Mouse (Mus musculus): ENCODE measurements around the gene Tm7sf2. TPM values are rescaled to one million over a fixed set of nuclear protein-coding genes. Genes with fewer than 3 reads are reported as not detected.

Gene Tm7sf2
- polyA plus RNA-seq, 1 experiment: 59.5 TPM

GRCm38 (mm10) chr19:6058966-6059365 lies 9.2 kb downstream of the Tm7sf2 start:
- peak overlapping the region; percentile 100 for H3K4me3 ChIP-seq (replicated peaks)
- H3K36me3 ChIP-seq (replicated peaks; ENCODE audit: low read length): peaks cover 38% of the 10 kb centered on the region
- TF ChIP-seq GATA1 (IDR thresholded peaks at IDR 0.05; ENCODE audit: borderline replicate concordance, low read length) (no peak), FLI1 (IDR thresholded peaks at IDR 0.05; ENCODE audit: low read length) (no peak)
- no peaks in the 10 kb centered on the region for H3K9me3 ChIP-seq
- H3K27me3 ChIP-seq (replicated peaks): no peaks in the 10 kb centered on the region
- H3K4me1 ChIP-seq: peaks cover 69% of the 10 kb centered on the region

- peak overlapping the region; percentile 100 for H3K4me3 ChIP-seq (replicated peaks)
- TF ChIP-seq FLI1 (IDR thresholded peaks at IDR 0.05; ENCODE audit: low read length): no peak
- no peak for TF ChIP-seq GATA1 (IDR thresholded peaks at IDR 0.05; ENCODE audit: borderline replicate concordance, low read length)
- H3K36me3 ChIP-seq (replicated peaks; ENCODE audit: low read length): peaks cover 38% of the 10 kb centered on the region
- H3K9me3 ChIP-seq: no peaks in the 10 kb centered on the region
- peaks cover 69% of the 10 kb centered on the region for H3K4me1 ChIP-seq
- H3K27me3 ChIP-seq (replicated peaks): no peaks in the 10 kb centered on the region
Observed at GRCm38 (mm10) chr19:6058513-6058912, 9.7 kb downstream of the Tm7sf2 start.

GRCm38 (mm10) chr19:6057313-6058096 lies 10.7 kb downstream of the Tm7sf2 start, which contains the start of the genes Mrpl49 and Fau:
TSS of gene Mrpl49 (minus strand) at chr19:6057785.
TSS of gene Fau (plus strand) at chr19:6057844.
- TF ChIP-seq GATA1 (IDR thresholded peaks at IDR 0.05; ENCODE audit: borderline replicate concordance, low read length): no peak
- TF ChIP-seq FLI1 (IDR thresholded peaks at IDR 0.05; ENCODE audit: low read length): no peak
- Histone ChIP-seq H3K4me1 (peaks cover 69% of the 10 kb centered on the region), H3K36me3 (replicated peaks; ENCODE audit: low read length) (peaks cover 46% of the 10 kb centered on the region)

GRCm38 (mm10) chr19:6056696-6057095 lies 11.5 kb downstream of the Tm7sf2 start:
- no peaks in the 10 kb centered on the region for H3K27me3 ChIP-seq (replicated peaks)
- peaks cover 54% of the 10 kb centered on the region for H3K36me3 ChIP-seq (replicated peaks; ENCODE audit: low read length)
- H3K4me1 ChIP-seq: peaks cover 67% of the 10 kb centered on the region
- H3K9me3 ChIP-seq: no peaks in the 10 kb centered on the region
- peak overlapping the region; percentile 100 for H3K4me3 ChIP-seq (replicated peaks)
- no peak for TF ChIP-seq GATA1 (IDR thresholded peaks at IDR 0.05; ENCODE audit: borderline replicate concordance, low read length)
- no peak for TF ChIP-seq FLI1 (IDR thresholded peaks at IDR 0.05; ENCODE audit: low read length)

More at GRCm38 (mm10) chr19:6057313-6058096, 10.7 kb downstream of the Tm7sf2 start, which contains the start of the genes Mrpl49 and Fau:
- Histone ChIP-seq H3K27me3 (replicated peaks) (no peaks in the 10 kb centered on the region), H3K4me3 (replicated peaks) (peak within 1 kb of the TSS; percentile 100), H3K9me3 (no peaks in the 10 kb centered on the region)

GRCm38 (mm10) chr19:6054296-6054695 lies 13.9 kb downstream of the Tm7sf2 start:
- peaks cover 77% of the 10 kb centered on the region for H3K36me3 ChIP-seq (replicated peaks; ENCODE audit: low read length)
- H3K9me3 ChIP-seq: no peaks in the 10 kb centered on the region
- H3K27me3 ChIP-seq (replicated peaks): no peaks in the 10 kb centered on the region
- H3K4me1 ChIP-seq: peaks cover 83% of the 10 kb centered on the region
- TF ChIP-seq GATA1 (IDR thresholded peaks at IDR 0.05; ENCODE audit: borderline replicate concordance, low read length) (no peak), FLI1 (IDR thresholded peaks at IDR 0.05; ENCODE audit: low read length) (no peak)
- H3K4me3 ChIP-seq (replicated peaks): no peak overlapping the region

- Histone ChIP-seq H3K9me3 (no peaks in the 10 kb centered on the region), H3K4me1 (peaks cover 92% of the 10 kb centered on the region), H3K27me3 (replicated peaks) (no peaks in the 10 kb centered on the region), H3K4me3 (replicated peaks) (no peak overlapping the region), H3K36me3 (replicated peaks; ENCODE audit: low read length) (peaks cover 84% of the 10 kb centered on the region)
- no peak for TF ChIP-seq GATA1 (IDR thresholded peaks at IDR 0.05; ENCODE audit: borderline replicate concordance, low read length)
- no peak for TF ChIP-seq FLI1 (IDR thresholded peaks at IDR 0.05; ENCODE audit: low read length)
Observed at GRCm38 (mm10) chr19:6052516-6052915, 15.7 kb downstream of the Tm7sf2 start.

- Histone ChIP-seq H3K9me3 (no peaks in the 10 kb centered on the region), H3K27me3 (replicated peaks) (no peaks in the 10 kb centered on the region), H3K4me3 (replicated peaks) (peak overlapping the region; percentile 97), H3K36me3 (replicated peaks; ENCODE audit: low read length) (peaks cover 61% of the 10 kb centered on the region), H3K4me1 (peaks cover 76% of the 10 kb centered on the region)
- TF ChIP-seq GATA1 (IDR thresholded peaks at IDR 0.05; ENCODE audit: borderline replicate concordance, low read length): no peak
- no peak for TF ChIP-seq FLI1 (IDR thresholded peaks at IDR 0.05; ENCODE audit: low read length)
Observed at GRCm38 (mm10) chr19:6048681-6049410, 19.3 kb downstream of the Tm7sf2 start.

- H3K36me3 ChIP-seq (replicated peaks; ENCODE audit: low read length): peaks cover 51% of the 10 kb centered on the region
- H3K4me3 ChIP-seq (replicated peaks): peak overlapping the region; percentile 97
- no peaks in the 10 kb centered on the region for H3K9me3 ChIP-seq
- TF ChIP-seq GATA1 (IDR thresholded peaks at IDR 0.05; ENCODE audit: borderline replicate concordance, low read length) (no peak), FLI1 (IDR thresholded peaks at IDR 0.05; ENCODE audit: low read length) (no peak)
- H3K4me1 ChIP-seq: peaks cover 67% of the 10 kb centered on the region
- H3K27me3 ChIP-seq (replicated peaks): no peaks in the 10 kb centered on the region
Observed at GRCm38 (mm10) chr19:6047899-6048166, 20.3 kb downstream of the Tm7sf2 start.

- Histone ChIP-seq H3K36me3 (replicated peaks; ENCODE audit: low read length) (peaks cover 46% of the 10 kb centered on the region), H3K27me3 (replicated peaks) (no peaks in the 10 kb centered on the region), H3K9me3 (no peaks in the 10 kb centered on the region), H3K4me1 (peaks cover 63% of the 10 kb centered on the region), H3K4me3 (replicated peaks) (peak overlapping the region; percentile 97)
- no peak for TF ChIP-seq FLI1 (IDR thresholded peaks at IDR 0.05; ENCODE audit: low read length)
- TF ChIP-seq GATA1 (IDR thresholded peaks at IDR 0.05; ENCODE audit: borderline replicate concordance, low read length): no peak
Observed at GRCm38 (mm10) chr19:6047154-6047898, 20.8 kb downstream of the Tm7sf2 start.
